Mouse (Mus musculus) megakaryocyte, embryonic 14.5 days (primary cell): ENCODE measurements at regions not wholly inside any gene's neighbourhood (a gene's known extent, or its start where the extent isn't known, plus 50 kb on each side); places are given as distances from the start of the nearest gene placed in this dataset.

Source experiments
- H3K27me3 ChIP-seq: replicated peaks from 2 replicates; pipeline ENCODE3; 2012; ENCODE audit warnings: inconsistent platforms
- H3K36me3 ChIP-seq: replicated peaks from 2 replicates; pipeline ENCODE3; 2012; ENCODE audit warnings: low read length, inconsistent platforms, mixed read lengths
- H3K4me1 ChIP-seq: 2 replicates; pipeline ENCODE4 v1.6.1; 2012; ENCODE audit warnings: inconsistent platforms
- H3K4me3 ChIP-seq: replicated peaks from 2 replicates; pipeline ENCODE3; 2012; ENCODE audit warnings: moderate library complexity, mild to moderate bottlenecking, inconsistent platforms
- H3K9me3 ChIP-seq: 2 replicates; pipeline ENCODE4 v1.6.1; 2012; ENCODE audit warnings: inconsistent platforms
- FLI1 ChIP-seq: IDR thresholded peaks from 2 replicates; pipeline ENCODE4 v1.6.1; 2012; ENCODE audit warnings: low read length, inconsistent platforms, mixed read lengths
- GATA1 ChIP-seq: IDR thresholded peaks from 3 replicates; pipeline ENCODE4 v1.6.1; 2012; ENCODE audit warnings: mixed read lengths, low read length, inconsistent platforms, borderline replicate concordance

- Histone ChIP-seq H3K4me1 (no peaks in the 10 kb centered on the region), H3K4me3 (no peak overlapping the region), H3K27me3 (no peaks in the 10 kb centered on the region), H3K36me3 (no peaks in the 10 kb centered on the region), H3K9me3 (no peaks in the 10 kb centered on the region)
- TF ChIP-seq FLI1 (no peak), GATA1 (no peak)
Measured at GRCm38 (mm10) chr9:31794911-31795310, 118.4 kb downstream of the Barx2 start.

GRCm38 (mm10) chr9:31775956-31776355, 137.3 kb downstream of the Barx2 start:
- peaks cover 11% of the 10 kb centered on the region for H3K9me3 ChIP-seq
- no peaks in the 10 kb centered on the region for H3K27me3 ChIP-seq
- no peak for TF ChIP-seq FLI1
- no peak for TF ChIP-seq GATA1
- H3K36me3 ChIP-seq = no peaks in the 10 kb centered on the region
- no peaks in the 10 kb centered on the region for H3K4me1 ChIP-seq
- no peak overlapping the region for H3K4me3 ChIP-seq

- TF ChIP-seq GATA1 (no peak), FLI1 (no peak)
- Histone ChIP-seq H3K4me3 (no peak overlapping the region), H3K27me3 (no peaks in the 10 kb centered on the region), H3K4me1 (no peaks in the 10 kb centered on the region), H3K36me3 (no peaks in the 10 kb centered on the region), H3K9me3 (no peaks in the 10 kb centered on the region)
Measured at GRCm38 (mm10) chr9:31765401-31765800, 147.9 kb downstream of the Barx2 start.

- TF ChIP-seq GATA1 (no peak), FLI1 (no peak)
- Histone ChIP-seq H3K4me1 (no peaks in the 10 kb centered on the region), H3K9me3 (no peaks in the 10 kb centered on the region), H3K36me3 (no peaks in the 10 kb centered on the region), H3K4me3 (no peak overlapping the region), H3K27me3 (no peaks in the 10 kb centered on the region)
Measured at GRCm38 (mm10) chr9:31757894-31758561, 155.2 kb downstream of the Barx2 start.

- no peaks in the 10 kb centered on the region for H3K27me3 ChIP-seq
- no peaks in the 10 kb centered on the region for H3K4me1 ChIP-seq
- H3K4me3 ChIP-seq = no peak overlapping the region
- no peaks in the 10 kb centered on the region for H3K36me3 ChIP-seq
- H3K9me3 ChIP-seq = peaks cover 11% of the 10 kb centered on the region
- TF ChIP-seq GATA1 = no peak
Measured at GRCm38 (mm10) chr9:31730443-31730842, 182.8 kb downstream of the Barx2 start.

GRCm38 (mm10) chr9:31719309-31719708, 194.0 kb downstream of the Barx2 start:
- H3K27me3 ChIP-seq = no peaks in the 10 kb centered on the region
- no peaks in the 10 kb centered on the region for H3K36me3 ChIP-seq
- H3K4me3 ChIP-seq = no peak overlapping the region
- H3K9me3 ChIP-seq = peaks cover under 1% of the 10 kb centered on the region; the same call in 1 of the 2 replicates
- no peaks in the 10 kb centered on the region for H3K4me1 ChIP-seq
- no peak for TF ChIP-seq FLI1
- no peak for TF ChIP-seq GATA1

- H3K9me3 ChIP-seq = peaks cover 28% of the 10 kb centered on the region
- no peaks in the 10 kb centered on the region for H3K4me1 ChIP-seq
- no peak overlapping the region for H3K4me3 ChIP-seq
- TF ChIP-seq GATA1 = no peak
- TF ChIP-seq FLI1 = no peak
- H3K36me3 ChIP-seq = no peaks in the 10 kb centered on the region
- no peaks in the 10 kb centered on the region for H3K27me3 ChIP-seq
Measured at GRCm38 (mm10) chr9:31710022-31710421, 203.2 kb downstream of the Barx2 start.

- Histone ChIP-seq H3K4me3 (no peak overlapping the region), H3K27me3 (no peaks in the 10 kb centered on the region), H3K4me1 (no peaks in the 10 kb centered on the region), H3K36me3 (no peaks in the 10 kb centered on the region), H3K9me3 (peaks cover 22% of the 10 kb centered on the region)
- TF ChIP-seq GATA1 = no peak
Measured at GRCm38 (mm10) chr9:31706688-31707087, 206.6 kb downstream of the Barx2 start.

- Histone ChIP-seq H3K4me1 (no peaks in the 10 kb centered on the region), H3K9me3 (0 out of 2 replicates have a peak, but pooled peaks cover 6% of the 10 kb centered on the region), H3K27me3 (no peaks in the 10 kb centered on the region)
Measured at GRCm38 (mm10) chr9:31690921-31691475, 222.3 kb downstream of the Barx2 start.

GRCm38 (mm10) chr9:31688398-31688705, 224.1 kb upstream of the Tmem45b start:
- TF ChIP-seq FLI1 (no peak), GATA1 (no peak)
- Histone ChIP-seq H3K36me3 (no peaks in the 10 kb centered on the region), H3K27me3 (peaks cover 2% of the 10 kb centered on the region), H3K9me3 (0 out of 2 replicates have a peak, but pooled peaks cover 6% of the 10 kb centered on the region), H3K4me3 (no peak overlapping the region), H3K4me1 (no peaks in the 10 kb centered on the region)

More at GRCm38 (mm10) chr9:31690921-31691475, 222.3 kb downstream of the Barx2 start:
- Histone ChIP-seq H3K36me3 (no peaks in the 10 kb centered on the region), H3K4me3 (no peak overlapping the region)
- TF ChIP-seq FLI1 (no peak), GATA1 (no peak)
